Mouse (Mus musculus): Measurements from ENCODE around the gene Gm3404.
"Not testable (repeated sequence)": the region's sequence is repeated elsewhere in the genome, so short reads cannot be mapped to it uniquely, and the experiment has no call there.

The Gm3404 gene

GRCm38 (mm10) chr5:146525501-146525900, at the start of gene Gm3404:
Gene Gm3404 (plus strand): TSS chr5:146525801.
- DNase-seq (ENCODE audit: low read depth, low spot score) = not testable (repeated sequence)

- DNase-seq (ENCODE audit: low read depth, low spot score) = not testable (repeated sequence)
These were observed 46.0 kb upstream of the Gm3404 start for GRCm38 (mm10) chr5:146479564-146479963.

- DNase-seq (ENCODE audit: low read depth, low spot score) = not testable (repeated sequence)
These were observed 43.9 kb upstream of the Gm3404 start, which contains the start of gene Gm6408 for GRCm38 (mm10) chr5:146481665-146482064. Gene Gm6408 (plus strand): TSS chr5:146481965.

- DNase-seq (ENCODE audit: low read depth, low spot score) = not testable (repeated sequence)
These were observed 36.6 kb upstream of the Gm3404 start for GRCm38 (mm10) chr5:146488959-146489358.

- DNase-seq (ENCODE audit: low read depth, low spot score) = not testable (repeated sequence)
These were observed 34.5 kb upstream of the Gm3404 start, which contains the start of gene Gm6370 for GRCm38 (mm10) chr5:146491063-146491462. Gene Gm6370 (plus strand): TSS chr5:146491363.

- DNase-seq (ENCODE audit: low read depth, low spot score) = not testable (repeated sequence)
These were observed 23.5 kb upstream of the Gm3404 start, which contains the start of gene 4930449I24Rik for GRCm38 (mm10) chr5:146502099-146502498. Gene 4930449I24Rik (plus strand): TSS chr5:146502399.

- DNase-seq (ENCODE audit: low read depth, low spot score) = not testable (repeated sequence)
These were observed 11.8 kb upstream of the Gm3404 start, which contains the start of gene Gm3402 for GRCm38 (mm10) chr5:146513823-146514222. Gene Gm3402 (plus strand): TSS chr5:146514123.

GRCm38 (mm10) chr5:146537347-146537746, 11.7 kb downstream of the Gm3404 start, which contains the start of gene Gm3409:
Gene Gm3409 (plus strand): TSS chr5:146537647.
- not testable (repeated sequence) for DNase-seq (ENCODE audit: low read depth, low spot score)

- not testable (repeated sequence) for DNase-seq (ENCODE audit: low read depth, low spot score)
These were observed 30.2 kb downstream of the Gm3404 start, which contains the start of gene Gm3415 for GRCm38 (mm10) chr5:146555836-146556235. Gene Gm3415 (plus strand): TSS chr5:146556136.

- no peak for DNase-seq (ENCODE audit: low read depth, low spot score)
These were observed 38.7 kb downstream of the Gm3404 start for GRCm38 (mm10) chr5:146564259-146564658.

GRCm38 (mm10) chr5:146567054-146567453, 41.5 kb downstream of the Gm3404 start:
- DNase-seq (ENCODE audit: low read depth, low spot score) = no peak

GRCm38 (mm10) chr5:146570179-146570578, 44.6 kb downstream of the Gm3404 start:
- not testable (repeated sequence) for DNase-seq (ENCODE audit: low read depth, low spot score)

- DNase-seq (ENCODE audit: low read depth, low spot score) = peak; percentile 76
These were observed 46.5 kb downstream of the Gm3404 start for GRCm38 (mm10) chr5:146571830-146572734.

GRCm38 (mm10) chr5:146572735-146573042, 47.1 kb downstream of the Gm3404 start:
- DNase-seq (ENCODE audit: low read depth, low spot score) = not testable (repeated sequence)

GRCm38 (mm10) chr5:146576668-146577067, 51.1 kb downstream of the Gm3404 start:
- no peak for DNase-seq (ENCODE audit: low read depth, low spot score)

Data from brain, embryonic 18.5 days (tissue).